Mouse (Mus musculus): ENCODE data around the gene Atp6v1a. TPM values are rescaled to one million over a fixed set of nuclear protein-coding genes. Genes with fewer than 3 reads are reported as not detected.

The Atp6v1a gene
- total and polyA plus RNA-seq, 3 experiments: 75.0 to 104 (median 78.5) TPM

DNA sequence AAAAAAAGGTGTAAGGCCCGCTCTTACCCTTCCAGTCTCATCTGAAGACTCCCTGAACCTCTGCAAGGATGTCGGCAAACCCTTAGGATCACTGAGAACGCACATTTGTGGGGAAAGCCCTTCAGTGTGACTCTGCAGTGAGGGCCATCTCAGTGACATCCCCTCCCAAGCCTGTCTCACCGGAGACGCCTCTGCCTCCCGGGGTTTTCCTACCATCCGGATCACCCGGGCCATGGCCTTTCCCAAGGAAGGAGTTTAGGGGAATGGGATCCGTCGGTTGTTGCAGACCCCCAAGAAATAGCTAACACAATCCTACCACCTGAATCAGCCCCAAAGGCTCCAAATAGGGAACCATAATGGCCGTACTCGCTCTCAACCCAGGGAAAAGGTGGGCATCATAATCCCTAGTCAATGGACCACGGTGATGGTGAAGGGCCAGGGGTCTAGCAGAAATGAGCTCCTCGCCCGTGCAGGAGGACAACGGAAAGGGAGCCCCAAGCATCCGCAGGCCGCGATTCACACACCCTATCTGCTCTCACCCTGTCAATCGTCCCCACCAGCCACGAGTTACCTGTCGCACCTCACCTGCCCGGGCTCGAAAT lies 1.0 kb downstream of the Atp6v1a start:
- peaks cover 0 to 40% of the 10 kb centered on the region in 2 experiments; a peak in 2 of 4 replicates for H3K4me1 ChIP-seq (ENCODE audit: control insufficient read depth in 1 of 2, insufficient read depth in 2 of 2)
- H3K27ac ChIP-seq (ENCODE audit: insufficient read depth, low read depth): peak overlapping the region; percentile 9
- peak overlapping the region; percentile 67 to 92 (median 79) for H3K4me3 ChIP-seq (replicated peaks in 1 of 3; ENCODE audit: low read depth in 2 of 3, low read length in 2 of 3, poor library complexity in 1 of 3)
- dilution Hi-C loops (cut with MboI; ENCODE audit: extremely low pct_ligation_motif_present, extremely low pct_unique_long_range_greater_than_20kb, low sequenced_read_pairs): no loop called here
- H3K36me3 ChIP-seq (replicated peaks in 1 of 2; ENCODE audit: control insufficient read depth in 1 of 2, insufficient read depth in 1 of 2, low read length in 1 of 2): peaks cover 0 to 9% of the 10 kb centered on the region in 2 experiments
- peaks cover 36% of the 10 kb centered on the region for H3K79me2 ChIP-seq (replicated peaks; ENCODE audit: control insufficient read depth, extremely low read depth, insufficient read depth, poor library complexity, severe bottlenecking)
- no peaks in the 10 kb centered on the region for H3K9me3 ChIP-seq (replicated peaks; ENCODE audit: low read length)
- peak; percentile 31 for DNase-seq (ENCODE audit: extremely low read depth)
- in situ Hi-C loops (cut with MboI; ENCODE audit: low pct_ligation_motif_present, low pct_unique_long_range_greater_than_20kb, low sequenced_read_pairs): no loop called here
- no peaks in the 10 kb centered on the region for H3K27me3 ChIP-seq (replicated peaks)
- peak overlapping the region; percentile 79 for H3K4me2 ChIP-seq (ENCODE audit: insufficient read depth, low read depth, poor library complexity, severe bottlenecking)
- TF ChIP-seq TCF12 (IDR thresholded peaks at IDR 0.05; ENCODE audit: low read depth, low read length): peak; percentile 55; the same call in 1 of the 2 replicates
- no peak for TF ChIP-seq CTCF (conservative IDR thresholded peaks at IDR 0.05 in 1 of 2, IDR thresholded peaks at IDR 0.05 in 1 of 2; ENCODE audit: low read depth in 2 of 2, low read length in 2 of 2)
- peak overlapping the region; percentile 77 for H3K9ac ChIP-seq (ENCODE audit: insufficient read depth, low read depth)

DNA sequence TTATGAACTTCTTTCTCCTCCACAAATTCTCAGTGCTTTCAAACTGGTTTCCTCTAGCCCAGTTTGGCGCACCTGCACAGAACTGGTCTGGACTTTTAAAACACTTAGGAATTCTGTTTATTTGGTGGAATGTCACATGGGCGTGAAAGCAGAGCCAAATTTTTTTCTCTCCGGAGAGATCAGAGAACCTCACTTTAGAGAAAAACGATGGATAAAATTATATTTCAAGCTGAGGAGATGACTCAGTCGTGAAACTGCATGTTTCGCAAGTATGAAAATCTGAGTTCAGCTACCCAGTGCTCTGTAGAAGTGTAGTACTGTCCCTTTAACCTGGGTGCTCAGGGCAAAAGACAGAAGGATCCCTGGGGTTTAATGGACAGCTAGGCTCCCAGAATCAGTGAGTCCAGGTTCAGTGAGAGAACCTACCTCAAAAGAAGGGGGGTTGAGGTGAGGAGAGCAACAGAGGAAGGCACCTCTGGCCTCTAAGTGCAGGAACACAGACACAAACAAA lies 2.9 kb downstream of the Atp6v1a start:
- no peak overlapping the region for H3K27ac ChIP-seq (ENCODE audit: insufficient read depth, low read depth)
- TF ChIP-seq KAT2A (IDR thresholded peaks at IDR 0.05; ENCODE audit: insufficient replicate concordance, low read length) (no peak), RAD21 (IDR thresholded peaks at IDR 0.05; ENCODE audit: low read depth, low read length) (no peak), CTCF (conservative IDR thresholded peaks at IDR 0.05 in 1 of 2, IDR thresholded peaks at IDR 0.05 in 1 of 2; ENCODE audit: low read depth in 2 of 2, low read length in 2 of 2) (no peak), PAX5 (IDR thresholded peaks at IDR 0.05; ENCODE audit: low read length) (no peak), ZNF384 (IDR thresholded peaks at IDR 0.05; ENCODE audit: low read depth, low read length) (no peak), BHLHE40 (IDR thresholded peaks at IDR 0.05; ENCODE audit: low read depth, low read length) (no peak), E2F4 (IDR thresholded peaks at IDR 0.05; ENCODE audit: insufficient replicate concordance, low read depth, low read length) (no peak), MAX (IDR thresholded peaks at IDR 0.05; ENCODE audit: low read length) (no peak), NRF1 (IDR thresholded peaks at IDR 0.05; ENCODE audit: low read depth, low read length) (no peak), MEF2A (IDR thresholded peaks at IDR 0.05; ENCODE audit: borderline replicate concordance, low read depth, low read length) (no peak), UBTF (IDR thresholded peaks at IDR 0.05; ENCODE audit: low read depth, low read length) (no peak)
- in situ Hi-C loops (cut with MboI; ENCODE audit: low pct_ligation_motif_present, low pct_unique_long_range_greater_than_20kb, low sequenced_read_pairs): no loop called here

More for the DNA sequence above, 2.9 kb downstream of the Atp6v1a start:
- H3K4me2 ChIP-seq (ENCODE audit: insufficient read depth, low read depth, poor library complexity, severe bottlenecking): no peak overlapping the region
- peaks cover 25% of the 10 kb centered on the region for H3K79me2 ChIP-seq (replicated peaks; ENCODE audit: control insufficient read depth, extremely low read depth, insufficient read depth, poor library complexity, severe bottlenecking)
- no peak overlapping the region for H3K9ac ChIP-seq (ENCODE audit: insufficient read depth, low read depth)
- no peaks in the 10 kb centered on the region for H3K27me3 ChIP-seq (replicated peaks)
- H3K4me1 ChIP-seq (ENCODE audit: control insufficient read depth in 1 of 2, insufficient read depth in 2 of 2): peaks cover 0 to 38% of the 10 kb centered on the region in 2 experiments; a peak in 2 of 4 replicates
- no peak for DNase-seq (ENCODE audit: extremely low read depth)
- dilution Hi-C loops (cut with MboI; ENCODE audit: extremely low pct_ligation_motif_present, extremely low pct_unique_long_range_greater_than_20kb, low sequenced_read_pairs): no loop called here
- no peaks in the 10 kb centered on the region for H3K9me3 ChIP-seq (replicated peaks; ENCODE audit: low read length)
- H3K36me3 ChIP-seq (replicated peaks in 1 of 2; ENCODE audit: control insufficient read depth in 1 of 2, insufficient read depth in 1 of 2, low read length in 1 of 2): peaks cover 0 to 5% of the 10 kb centered on the region in 2 experiments
- no peak overlapping the region for H3K4me3 ChIP-seq (replicated peaks in 1 of 3; ENCODE audit: low read depth in 2 of 3, low read length in 2 of 3, poor library complexity in 1 of 3)
